Mouse (Mus musculus) ovary, postnatal 14 days (tissue): ENCODE measurements around the gene Olfr638.
"Not testable (repeated sequence)": the region's sequence is repeated elsewhere in the genome, so short reads cannot be mapped to it uniquely, and the experiment has no call there.

Source experiments
- DNase-seq: peaks from one replicate; pipeline ENCODE4 v3.0.0; 2022; ENCODE audit warnings: low spot score

The Olfr638 gene

DNA sequence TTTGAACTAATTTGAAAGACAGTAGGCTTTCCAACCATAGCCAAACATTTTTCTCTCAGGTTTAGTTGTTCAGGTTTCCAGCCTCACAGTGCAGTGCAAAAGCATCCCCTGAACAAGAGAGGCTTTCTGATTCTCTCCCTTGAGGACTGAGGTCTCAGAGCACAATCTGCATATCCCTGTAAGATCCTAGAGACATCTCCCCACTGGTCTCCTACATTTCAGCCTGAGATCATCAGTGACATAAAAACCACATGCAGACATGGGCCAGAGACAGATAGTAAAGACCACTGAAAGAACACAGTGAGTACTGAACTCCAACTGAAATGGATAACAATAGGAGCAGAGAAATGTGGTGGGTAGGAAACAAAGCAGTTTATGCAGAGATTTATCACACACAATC lies at the start of gene Olfr638:
Olfr638 (plus strand) TSS at position 301 of the 400 bp plus-strand sequence.
- no peak for DNase-seq

DNA sequence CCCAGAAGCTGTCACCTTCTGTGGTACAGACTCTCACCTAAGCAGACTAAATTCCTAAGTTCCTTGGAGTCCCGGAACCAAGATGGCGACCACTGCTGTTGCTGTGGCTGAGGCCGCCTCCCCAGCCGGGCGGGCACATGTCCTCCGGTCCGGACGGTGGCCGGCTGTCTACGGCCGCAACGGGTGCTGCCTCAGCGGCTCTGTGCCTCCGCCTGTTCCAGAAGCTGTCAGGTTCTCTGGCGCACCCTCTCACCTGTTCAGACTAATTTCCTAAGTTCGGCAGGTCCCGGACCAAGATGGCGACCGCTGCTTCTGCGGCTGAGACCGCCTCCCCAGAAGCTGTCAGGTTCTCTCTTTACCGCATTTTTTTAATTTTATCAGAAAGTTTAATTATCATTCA lies 31.7 kb upstream of the Olfr638 start:
- DNase-seq, result not testable (repeated sequence)

DNA sequence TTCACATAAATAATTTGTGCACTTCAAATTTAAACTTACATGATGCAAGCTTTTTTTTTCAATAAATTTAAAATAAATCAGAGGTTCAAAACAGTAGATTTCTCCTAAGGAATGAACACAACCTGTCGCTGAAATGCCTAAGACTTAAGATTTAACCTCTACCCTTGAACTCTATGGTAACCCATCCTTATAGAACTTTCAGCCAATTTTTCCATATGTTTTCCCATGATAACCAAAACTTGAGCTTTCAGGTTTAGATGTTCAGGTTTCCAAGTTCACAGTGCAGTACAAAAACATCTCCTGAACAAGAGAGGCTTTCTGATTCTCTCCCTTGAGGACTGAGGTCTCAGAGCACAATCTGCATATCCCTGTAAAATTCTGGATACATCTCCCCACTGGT lies 27.7 kb upstream of the Olfr638 start, which contains the start of gene Olfr635:
Olfr635 (plus strand) TSS at position 301 of the 400 bp plus-strand sequence.
- DNase-seq, result no peak

DNA sequence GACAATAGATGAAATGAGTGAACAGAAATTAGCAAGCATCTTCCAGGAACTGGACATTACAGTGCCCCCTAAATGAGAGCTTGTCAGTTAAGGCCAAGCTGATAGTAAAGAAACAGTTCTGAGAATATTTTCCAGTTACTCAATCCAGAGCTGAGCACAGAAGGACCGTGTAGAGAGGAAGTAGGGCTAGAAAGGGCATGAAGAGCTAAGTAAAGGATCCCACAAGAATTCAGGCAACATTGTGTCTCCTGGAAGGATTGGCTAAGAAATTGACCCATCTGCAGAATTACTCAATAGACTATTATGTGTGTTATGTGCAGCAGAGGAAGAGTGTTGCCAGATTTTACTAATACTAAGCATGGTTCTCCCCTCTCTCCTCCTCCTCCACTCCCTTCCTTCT lies 26.8 kb upstream of the Olfr638 start:
- no peak for DNase-seq

DNA sequence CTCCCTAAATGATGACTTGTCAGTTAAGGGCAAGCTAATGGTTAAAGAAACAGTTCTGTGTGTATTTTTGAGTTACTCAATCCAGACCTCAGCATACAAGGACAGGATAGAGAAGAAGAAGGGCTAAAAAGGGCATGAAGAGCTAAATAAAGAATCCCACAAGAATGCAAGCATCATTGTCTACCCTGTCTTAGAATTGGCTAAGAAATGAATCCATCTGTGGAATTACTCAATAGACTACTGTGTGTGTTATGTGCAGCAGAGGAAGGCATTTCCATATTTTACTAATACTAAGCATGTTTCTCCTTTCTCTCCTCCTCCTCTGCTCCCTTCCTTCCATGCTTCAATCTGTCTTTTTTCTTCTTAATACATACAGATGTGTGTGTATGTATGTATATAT lies 578 bp downstream of the Olfr638 start:
- no peak for DNase-seq

DNA sequence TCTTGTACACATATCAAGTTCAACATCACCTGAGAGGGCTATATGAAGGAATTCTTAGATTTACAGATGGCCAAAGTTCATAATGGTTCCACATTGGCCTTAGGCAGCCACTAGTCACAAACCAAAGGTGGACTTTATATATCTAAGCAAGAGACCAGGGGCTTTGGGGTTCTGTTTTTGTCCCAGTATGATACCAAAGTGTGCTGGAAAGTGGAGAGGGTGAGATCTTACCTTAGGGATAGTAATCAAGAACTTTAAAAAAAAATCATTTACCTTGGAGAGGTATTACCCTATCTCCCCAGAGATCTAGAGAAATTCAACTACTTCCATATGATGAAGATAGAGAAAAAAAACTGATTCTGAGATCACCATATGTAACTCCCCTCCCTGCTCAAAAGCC lies 18.7 kb downstream of the Olfr638 start, which contains the start of gene Olfr639:
Olfr639 (minus strand) TSS at position 101 of the 400 bp plus-strand sequence.
- DNase-seq, result no peak

DNA sequence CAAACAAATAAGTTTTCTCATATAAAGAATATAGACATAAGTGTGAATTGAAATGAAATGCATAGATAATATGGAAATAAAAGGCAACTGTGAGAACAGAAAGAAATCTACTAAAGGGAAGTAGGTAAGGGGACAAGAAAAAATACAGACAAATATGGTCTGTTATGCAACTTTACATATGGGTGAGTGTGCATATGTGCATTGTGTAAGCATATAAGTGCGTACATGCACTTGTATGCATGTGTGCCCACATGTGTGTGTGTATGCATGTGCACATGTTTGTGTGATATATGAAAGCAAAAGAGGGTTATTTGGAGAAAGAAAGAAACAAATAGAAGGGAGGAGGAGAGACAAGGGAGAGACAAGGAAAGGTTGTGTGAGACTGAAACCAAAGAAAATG lies 20.4 kb downstream of the Olfr638 start:
- no peak for DNase-seq

DNA sequence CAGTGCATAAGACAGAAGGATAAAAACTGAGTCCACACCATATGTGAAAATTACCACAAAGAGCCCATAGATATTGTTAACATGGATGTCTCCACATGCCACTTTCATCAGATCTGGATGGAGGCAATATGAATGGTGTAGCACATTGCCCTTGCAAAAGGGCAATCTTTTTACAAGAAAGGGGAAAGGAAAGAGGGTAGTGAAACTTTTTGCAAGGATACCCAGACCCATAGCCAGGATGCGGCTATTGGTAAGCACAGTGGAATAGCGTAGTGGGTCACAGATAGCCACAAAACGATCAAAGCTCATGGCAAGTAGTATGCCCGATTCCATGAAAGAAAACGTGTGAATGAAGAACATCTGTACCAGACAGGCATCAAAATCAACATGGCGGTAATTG lies 23.1 kb downstream of the Olfr638 start:
- DNase-seq, result no peak

DNA sequence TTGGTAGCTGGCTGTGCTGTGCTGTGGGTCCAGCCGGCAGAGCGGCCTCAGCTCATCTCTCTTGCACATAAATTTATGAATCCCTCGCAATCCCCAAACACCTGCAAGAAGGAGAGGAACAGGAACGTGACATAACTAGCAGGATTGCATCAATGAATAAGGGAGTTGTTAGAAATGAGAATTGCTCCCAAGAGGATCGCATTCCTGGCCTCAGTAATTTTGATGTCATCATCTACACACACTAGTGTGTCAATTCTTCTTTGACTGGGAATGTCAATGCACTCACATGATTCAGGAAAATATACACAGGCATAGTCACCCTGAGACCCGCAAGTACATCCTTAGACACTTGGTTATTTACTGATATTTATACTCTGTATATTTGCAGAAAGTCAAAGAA lies 26.9 kb downstream of the Olfr638 start, which contains the start of gene Olfr640:
Olfr640 (minus strand) TSS at position 101 of the 400 bp plus-strand sequence.
- no peak for DNase-seq

DNA sequence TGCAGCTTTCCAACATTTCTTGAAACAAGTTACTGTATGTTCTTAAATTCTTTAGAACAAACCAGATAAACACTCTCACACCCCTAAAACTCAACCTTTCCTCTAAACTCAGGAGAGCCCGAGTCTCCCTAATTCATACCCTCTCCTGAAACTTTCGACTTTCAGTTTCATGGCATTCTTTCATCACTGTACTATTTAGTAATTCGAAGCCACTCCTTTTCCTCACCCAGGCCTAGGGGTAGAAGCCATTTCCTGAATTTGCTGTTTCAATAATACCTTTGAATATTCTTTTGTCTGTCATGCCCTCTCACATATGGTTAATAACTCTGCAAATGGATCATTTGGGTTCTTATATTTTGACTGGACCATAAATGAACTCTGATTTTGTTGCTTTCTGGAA lies 28.4 kb downstream of the Olfr638 start:
- DNase-seq, result no peak

DNA sequence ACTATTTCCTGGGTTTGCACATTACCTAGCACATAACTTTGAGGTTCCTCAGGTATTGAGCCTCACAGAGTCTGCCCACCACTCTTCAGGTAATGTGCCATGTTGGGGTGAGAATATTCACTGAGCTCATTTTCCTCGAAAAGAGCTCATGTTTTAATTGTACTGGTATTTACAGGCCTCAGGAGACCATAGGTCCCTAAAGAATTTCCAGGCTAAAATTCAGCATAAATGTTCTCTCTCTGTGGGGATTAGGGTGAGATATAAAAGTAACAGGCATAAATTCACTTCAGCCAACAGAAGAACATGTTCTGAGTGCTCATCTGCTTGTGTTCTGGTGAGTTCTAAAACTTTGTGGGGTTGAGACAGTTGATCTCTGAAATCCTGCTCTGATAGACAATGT lies 36.6 kb downstream of the Olfr638 start, which contains the start of gene Olfr641:
Olfr641 (plus strand) TSS at position 301 of the 400 bp plus-strand sequence.
- no peak for DNase-seq

DNA sequence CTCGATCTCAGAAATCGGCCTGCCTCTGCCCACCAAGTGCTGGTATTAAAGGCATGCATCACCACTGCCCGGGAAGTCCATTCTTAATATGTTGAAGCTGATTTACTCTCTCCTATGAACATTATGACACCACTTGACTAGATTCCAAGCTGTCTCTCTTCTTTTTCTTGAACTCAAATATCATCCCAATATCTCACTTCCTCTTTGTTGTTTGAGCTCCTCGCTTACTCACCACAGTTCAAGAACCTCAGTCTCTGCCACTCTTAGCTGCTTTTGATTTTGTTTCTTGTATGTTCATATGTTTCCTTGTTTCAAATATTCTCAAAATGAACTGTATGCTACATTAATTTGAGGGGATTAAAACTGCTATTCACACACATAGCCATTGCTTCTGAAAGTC lies 52.2 kb downstream of the Olfr638 start:
- no peak for DNase-seq

DNA sequence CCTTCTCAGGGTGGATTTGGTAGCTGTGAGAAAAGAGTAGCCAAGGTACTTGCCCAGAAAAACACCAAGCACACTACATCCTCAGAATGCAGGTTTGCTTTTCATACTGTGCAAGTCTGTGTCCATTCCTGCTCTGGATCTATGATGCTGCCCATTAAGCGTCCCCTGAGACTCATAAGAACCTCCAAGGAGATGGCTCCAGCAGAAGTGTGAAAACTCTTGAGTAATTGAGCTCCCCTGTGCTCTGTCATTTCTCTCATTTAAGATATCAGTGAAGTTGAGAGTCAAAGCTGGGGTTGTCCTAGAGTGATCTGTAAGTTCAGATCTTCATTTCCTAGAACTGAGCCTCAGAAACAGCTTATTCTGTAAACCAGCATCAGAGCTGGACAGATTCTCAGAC lies 54.0 kb downstream of the Olfr638 start, which contains the start of gene Olfr642:
Olfr642 (minus strand) TSS at position 101 of the 400 bp plus-strand sequence.
- no peak for DNase-seq
